Mouse (Mus musculus): ENCODE data around the gene Olfr1080.
"Not testable (repeated sequence)": the region's sequence is repeated elsewhere in the genome, so short reads cannot be mapped to it uniquely, and the experiment has no call there.

The Olfr1080 gene

GRCm38 (mm10) chr2:86558135-86558534, at the start of gene Olfr1080:
Gene Olfr1080, minus strand, starts transcription at chr2:86558235.
- not testable (repeated sequence) for DNase-seq (ENCODE audit: low spot score)

DNA sequence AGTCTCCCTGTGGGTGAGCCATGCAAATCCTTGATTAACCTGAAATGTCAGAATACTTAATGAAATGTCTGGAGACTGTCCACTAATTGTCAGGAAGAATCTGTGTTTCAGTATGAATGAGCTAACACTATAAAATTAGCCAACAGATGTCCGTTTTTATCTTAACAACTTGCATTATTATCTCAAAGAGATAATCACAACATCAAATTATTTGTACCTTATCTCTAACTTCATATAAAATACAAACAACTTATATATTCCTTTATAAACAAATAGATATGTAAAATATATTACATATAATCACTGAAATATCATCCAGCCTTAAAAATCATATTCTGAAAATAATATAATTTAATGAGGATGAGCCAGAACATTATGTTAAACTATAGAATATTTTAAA, 40.8 kb upstream of the Olfr1080 start, which contains the start of gene Olfr1082:
TSS of gene Olfr1082 (minus strand) at position 101 of the 400 bp plus-strand sequence.
- not testable (repeated sequence) for DNase-seq (ENCODE audit: low spot score)

GRCm38 (mm10) chr2:86542380-86542779, 15.7 kb downstream of the Olfr1080 start, which contains the start of gene Olfr1079:
Gene Olfr1079, minus strand, starts transcription at chr2:86542480.
- DNase-seq (ENCODE audit: low spot score) = no peak

DNA sequence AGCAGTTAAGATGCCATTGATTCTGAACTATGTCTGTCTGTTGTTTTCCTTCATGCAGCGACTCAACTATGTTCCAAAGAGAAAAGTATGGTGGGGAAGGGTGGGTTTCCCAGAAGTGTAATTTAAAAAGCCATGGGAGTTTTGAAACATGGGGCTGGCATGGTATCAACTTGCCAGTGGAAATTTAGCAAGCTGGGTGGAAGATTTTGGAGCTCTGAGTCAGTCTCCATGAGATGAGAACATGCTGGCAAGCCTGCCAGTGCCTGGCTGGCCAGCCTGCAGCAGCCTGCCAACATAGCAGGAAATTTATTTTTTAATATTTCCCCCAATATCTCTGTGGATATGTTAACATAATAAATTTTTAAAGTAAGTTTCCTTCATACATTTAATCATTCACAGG, 27.0 kb downstream of the Olfr1080 start:
- no peak for DNase-seq (ENCODE audit: low spot score)

- no peak for DNase-seq (ENCODE audit: low spot score)
Measured at GRCm38 (mm10) chr2:86508161-86508560, 49.9 kb downstream of the Olfr1080 start, which contains the start of gene Olfr1076. Gene Olfr1076, plus strand, starts transcription at chr2:86508461.

Measured in urinary bladder, postnatal 14 days (tissue).